Mouse (Mus musculus) lung, adult 2 months (tissue): Measurements from ENCODE around the gene Olfr1030. TPM values are rescaled to one million over a fixed set of nuclear protein-coding genes. Genes with fewer than 3 reads are reported as not detected.
A peak's percentile ranks its signal among the peaks of the same experiment; 100 is the strongest.
"Not testable (repeated sequence)": the region's sequence is repeated elsewhere in the genome, so short reads cannot be mapped to it uniquely, and the experiment has no call there.

Experiments
- DNase-seq: peaks from one replicate; pipeline ENCODE4 v3.0.0; 2022
- H3K4me1 ChIP-seq: fragments of 200-500 bp; 2 replicates; pipeline ENCODE4 v1.6.1; 2011; ENCODE audit warnings: low read length; ENCODE audit not compliant: control insufficient read depth, insufficient read depth
- H3K4me3 ChIP-seq: fragments of 200-500 bp; replicated peaks from 2 replicates; pipeline ENCODE3; 2011; ENCODE audit warnings: low read depth, mild to moderate bottlenecking, control low read depth, low read length; ENCODE audit errors: extremely low read depth
- CTCF ChIP-seq: fragments of 200-500 bp; IDR thresholded peaks from 2 replicates; pipeline ENCODE4 v1.5.1; 2011; ENCODE audit warnings: mild to moderate bottlenecking, low read length, control low read depth; ENCODE audit not compliant: insufficient read depth
- POLR2A ChIP-seq: fragments of 200-500 bp; IDR thresholded peaks from 2 replicates; pipeline ENCODE4 v1.6.1; 2011; ENCODE audit warnings: low read depth, mild to moderate bottlenecking, control low read depth, low read length, borderline replicate concordance; ENCODE audit errors: extremely low read depth
- WGBS: fragments of 180-500 bp; shearing (Covaris S2); methylation state at CpG from one replicate; pipeline ENCODE4 v1.1.7; 2018; 5-methylcytosine and 5-hydroxymethylcytosine counted together
- polyA plus RNA-seq: library from polyadenylated mRNA; depleted of rRNA; stranded (reverse); fragments of >200 nt; gene quantifications from 2 replicates; pipeline ENCODE4 v1.2.3, GENCODE M21; 2012; rRNA removed

The Olfr1030 gene
- not detected in 2 replicates for polyA plus RNA-seq

GRCm38 (mm10) chr2:85978976-85979375 is at the start of gene Olfr1030:
Gene Olfr1030, plus strand, starts transcription at chr2:85979276.
- 46% methylated on average over 1 of the region's 1 CpGs for WGBS
- no peak for TF ChIP-seq CTCF
- no peak for TF ChIP-seq POLR2A
- no peak for DNase-seq
- Histone ChIP-seq H3K4me3 (no peak within 1 kb of the TSS), H3K4me1 (no peaks in the 10 kb centered on the region)

GRCm38 (mm10) chr2:85950137-85950536 is 28.9 kb upstream of the Olfr1030 start, which contains the start of gene Olfr1028:
Gene Olfr1028, plus strand, starts transcription at chr2:85950437.
- TF ChIP-seq CTCF (no peak), POLR2A (no peak)
- Histone ChIP-seq H3K4me1 (no peaks in the 10 kb centered on the region), H3K4me3 (no peak within 1 kb of the TSS)
- WGBS: 62% methylated on average over 1 of the region's 1 CpGs
- no peak for DNase-seq

GRCm38 (mm10) chr2:85973595-85973994 is 5.5 kb upstream of the Olfr1030 start, which contains the start of gene Olfr1029:
Gene Olfr1029, plus strand, starts transcription at chr2:85973895.
- 92% methylated on average over 2 of the region's 2 CpGs for WGBS
- Histone ChIP-seq H3K4me1 (no peaks in the 10 kb centered on the region), H3K4me3 (no peak within 1 kb of the TSS)
- no peak for TF ChIP-seq POLR2A
- TF ChIP-seq CTCF: no peak
- DNase-seq: no peak

DNA sequence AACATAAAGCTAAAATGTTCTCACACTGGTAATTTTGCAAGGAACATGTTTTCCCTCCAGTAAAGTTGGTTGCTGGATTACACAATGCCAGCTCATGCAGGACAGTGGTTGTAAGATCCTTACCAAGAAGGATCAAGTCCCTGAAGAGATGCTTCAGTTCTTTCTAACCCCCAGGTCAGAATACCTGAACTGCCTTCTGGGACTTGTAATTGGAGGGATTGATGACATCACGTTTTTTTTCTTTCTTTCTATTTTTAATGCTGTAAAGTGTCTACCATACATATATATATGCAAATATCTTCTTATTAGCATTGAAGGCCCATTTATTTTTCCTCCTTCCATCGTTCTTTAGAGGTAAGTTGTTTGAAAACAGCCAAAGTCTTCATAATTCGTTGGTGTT is 10.9 kb downstream of the Olfr1030 start, which contains the start of gene Olfr1031:
Gene Olfr1031 (plus strand): TSS at position 301 of the 400 bp plus-strand sequence.
- Histone ChIP-seq H3K4me3 (no peak within 1 kb of the TSS), H3K4me1 (no peaks in the 10 kb centered on the region)
- no peak for DNase-seq
- 40% methylated on average over 3 of the region's 3 CpGs for WGBS
- no peak for TF ChIP-seq CTCF
- no peak for TF ChIP-seq POLR2A

- WGBS: 78% methylated on average over 7 of the region's 7 CpGs
These were observed 26.2 kb downstream of the Olfr1030 start, which contains the start of gene Olfr1032 for GRCm38 (mm10) chr2:86005240-86005639. Gene Olfr1032, plus strand, starts transcription at chr2:86005540.

DNA sequence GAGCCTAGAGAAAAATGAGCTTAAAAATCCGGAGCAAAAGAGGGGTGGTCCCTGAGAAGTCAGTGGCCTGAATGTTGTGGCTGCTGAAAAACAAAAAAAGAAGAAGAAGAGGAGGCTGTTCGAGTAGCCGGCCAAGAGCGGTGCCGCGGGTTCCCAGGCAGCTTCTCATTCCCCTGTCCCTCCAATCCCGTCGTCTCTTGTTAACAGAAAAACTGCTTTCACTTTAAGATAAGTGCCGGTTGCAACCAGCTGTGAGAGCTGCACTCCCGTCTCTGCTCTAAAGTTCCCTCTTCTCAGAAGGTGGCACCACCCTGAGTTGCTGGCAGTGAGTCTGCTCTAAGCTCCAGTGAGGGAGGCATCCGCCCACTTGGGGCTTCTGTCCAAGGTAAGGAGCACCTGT is 41.3 kb downstream of the Olfr1030 start, which contains the start of gene Olfr1033:
Gene Olfr1033 (plus strand): TSS at position 228 of the 400 bp plus-strand sequence.
- DNase-seq, H3K4me1 ChIP-seq: not testable (repeated sequence)
- peak within 1 kb of the TSS; percentile 42 for H3K4me3 ChIP-seq
- 2% methylated on average over 11 of the region's 11 CpGs for WGBS

More at GRCm38 (mm10) chr2:86005240-86005639, 26.2 kb downstream of the Olfr1030 start, which contains the start of gene Olfr1032:
- H3K4me3 ChIP-seq: no peak within 1 kb of the TSS
- TF ChIP-seq CTCF (no peak), POLR2A (no peak)
- no peaks in the 10 kb centered on the region for H3K4me1 ChIP-seq
- no peak for DNase-seq

- not testable (repeated sequence) for H3K4me3 ChIP-seq, H3K4me1 ChIP-seq, DNase-seq
- WGBS: 47% methylated on average over 7 of the region's 9 CpGs
These were observed 42.4 kb downstream of the Olfr1030 start for GRCm38 (mm10) chr2:86021518-86021917.

Other genes starting within 250 kb of the Olfr1030 start
- not detected in 2 replicates for gene Olfr1012, start 216.5 kb upstream of the Olfr1030 start, polyA plus RNA-seq
- gene Olfr1013, start 212.2 kb upstream of the Olfr1030 start, polyA plus RNA-seq: not detected in 2 replicates
- not detected in 2 replicates for gene Olfr1014, start 206.6 kb upstream of the Olfr1030 start, polyA plus RNA-seq
- not detected in 2 replicates for gene Olfr1015, start 197.3 kb upstream of the Olfr1030 start, polyA plus RNA-seq
- not detected in 2 replicates for gene Olfr1016, start 176.7 kb upstream of the Olfr1030 start, polyA plus RNA-seq
- not detected in 2 replicates for gene Olfr1018, start 160.8 kb upstream of the Olfr1030 start, polyA plus RNA-seq
- gene Olfr1019, start 133.8 kb upstream of the Olfr1030 start, polyA plus RNA-seq: not detected in 2 replicates
- not detected in 2 replicates for gene Olfr1020, start 132.2 kb upstream of the Olfr1030 start, polyA plus RNA-seq
- gene Olfr1022, start 110.7 kb upstream of the Olfr1030 start, polyA plus RNA-seq: not detected in 2 replicates
- not detected in 2 replicates for gene Olfr1023, start 93.6 kb upstream of the Olfr1030 start, polyA plus RNA-seq
- gene Olfr1024, start 74.2 kb upstream of the Olfr1030 start, polyA plus RNA-seq: not detected in 2 replicates
- gene Olfr1025-ps1, start 64.1 kb upstream of the Olfr1030 start, polyA plus RNA-seq: not detected in 2 replicates
- not detected in 2 replicates for gene Olfr1026, start 57.7 kb upstream of the Olfr1030 start, polyA plus RNA-seq
- not detected in 2 replicates for gene Olfr1028, start 28.8 kb upstream of the Olfr1030 start, polyA plus RNA-seq
- gene Olfr1029, start 5.4 kb upstream of the Olfr1030 start, polyA plus RNA-seq: not detected in 2 replicates
- not detected in 2 replicates for gene Olfr1031, start 11.0 kb downstream of the Olfr1030 start, polyA plus RNA-seq
- gene Olfr1032, start 26.3 kb downstream of the Olfr1030 start, polyA plus RNA-seq: not detected in 2 replicates
- 0.36 and 0.45 TPM in 2 replicates for gene Olfr1033, start 41.4 kb downstream of the Olfr1030 start, polyA plus RNA-seq
- 0.07 and 0.09 TPM in 2 replicates for gene Olfr1034, start 66.6 kb downstream of the Olfr1030 start, polyA plus RNA-seq
- not detected in 2 replicates for gene Olfr1036, start 94.7 kb downstream of the Olfr1030 start, polyA plus RNA-seq
- gene Olfr1037, start 108.1 kb downstream of the Olfr1030 start, polyA plus RNA-seq: not detected in 2 replicates
- gene Olfr1039, start 156.7 kb downstream of the Olfr1030 start, polyA plus RNA-seq: not detected in 2 replicates
- gene Olfr1040, start 167.5 kb downstream of the Olfr1030 start, polyA plus RNA-seq: not detected in 2 replicates
- gene Olfr1042, start 182.6 kb downstream of the Olfr1030 start, polyA plus RNA-seq: not detected in 2 replicates
- not detected in 2 replicates for gene Olfr1043, start 188.2 kb downstream of the Olfr1030 start, polyA plus RNA-seq
- gene Olfr1044, start 198.5 kb downstream of the Olfr1030 start, polyA plus RNA-seq: not detected in 2 replicates
- not detected in 2 replicates for gene Olfr52, start 206.4 kb downstream of the Olfr1030 start, polyA plus RNA-seq
- not detected in 2 replicates for gene Olfr1045, start 223.7 kb downstream of the Olfr1030 start, polyA plus RNA-seq
- gene Olfr1046, start 240.0 kb downstream of the Olfr1030 start, polyA plus RNA-seq: not detected in 2 replicates